Mouse (Mus musculus) retina, embryonic 14.5 days (tissue): ENCODE data around the gene Gm10354.
"Not testable (repeated sequence)": the region's sequence is repeated elsewhere in the genome, so short reads cannot be mapped to it uniquely, and the experiment has no call there.

ENCODE experiments used
- DNase-seq: peaks from one replicate; pipeline ENCODE4 v3.0.0-alpha.2; 2015; ENCODE audit warnings: low spot score

The Gm10354 gene

DNA sequence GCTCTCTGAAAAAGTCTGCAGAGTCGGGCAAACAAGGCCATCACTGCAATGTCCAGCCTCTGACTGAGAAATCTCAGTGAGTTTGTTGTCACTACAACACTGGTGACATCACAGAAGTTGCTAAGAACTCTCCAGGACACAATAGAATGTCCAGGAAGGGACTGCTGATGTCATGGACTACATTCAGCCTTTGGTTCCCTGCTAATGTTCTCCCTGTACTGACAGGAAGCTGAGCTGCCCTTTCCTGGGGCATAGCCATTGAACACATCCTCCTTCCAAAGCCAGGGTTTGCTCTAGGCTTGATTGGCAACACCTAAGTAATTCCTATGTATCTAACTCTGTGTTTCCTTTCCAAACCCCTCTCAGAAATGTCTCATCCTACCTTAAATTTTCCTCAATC is at the start of gene Gm10354:
TSS of gene Gm10354 (minus strand) at position 101 of the 400 bp plus-strand sequence.
- not testable (repeated sequence) for DNase-seq

DNA sequence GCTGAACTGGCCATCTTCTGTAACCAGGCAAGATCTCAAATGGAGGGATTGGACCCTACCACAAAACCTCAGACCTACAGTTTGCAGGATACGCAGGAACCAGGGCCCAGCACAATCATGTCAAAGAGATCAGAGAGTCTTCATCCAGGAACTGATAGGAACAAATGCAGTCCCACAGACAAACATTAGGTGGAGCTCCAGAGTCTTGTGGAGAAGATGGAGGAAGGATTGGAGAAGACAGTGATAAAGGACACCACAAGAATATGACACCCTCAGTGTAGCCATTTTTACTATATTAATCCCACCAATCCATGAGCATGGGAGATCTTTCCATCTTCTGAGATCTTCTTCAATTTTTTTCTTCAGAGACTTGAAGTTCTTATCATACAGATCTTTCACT is 45.6 kb upstream of the Gm10354 start:
- DNase-seq = not testable (repeated sequence)

DNA sequence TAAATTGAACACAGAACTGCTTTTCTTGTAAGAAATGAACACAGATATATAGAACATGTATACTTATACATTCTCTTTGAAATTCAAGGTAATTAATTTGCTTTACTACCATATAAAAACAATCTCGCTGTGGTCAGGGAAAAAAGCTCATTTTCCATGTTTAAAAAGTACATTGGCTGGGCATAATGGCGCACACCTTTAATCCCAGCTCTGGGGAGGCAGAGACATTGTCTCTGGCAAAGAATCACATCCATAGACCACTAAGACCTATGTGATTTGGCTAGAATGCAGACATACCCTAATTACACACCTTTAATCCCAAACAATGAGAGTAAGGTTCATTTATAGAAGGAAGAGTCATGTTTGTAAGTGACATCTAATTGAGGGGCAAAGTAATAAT is 41.3 kb upstream of the Gm10354 start:
- DNase-seq = not testable (repeated sequence)

DNA sequence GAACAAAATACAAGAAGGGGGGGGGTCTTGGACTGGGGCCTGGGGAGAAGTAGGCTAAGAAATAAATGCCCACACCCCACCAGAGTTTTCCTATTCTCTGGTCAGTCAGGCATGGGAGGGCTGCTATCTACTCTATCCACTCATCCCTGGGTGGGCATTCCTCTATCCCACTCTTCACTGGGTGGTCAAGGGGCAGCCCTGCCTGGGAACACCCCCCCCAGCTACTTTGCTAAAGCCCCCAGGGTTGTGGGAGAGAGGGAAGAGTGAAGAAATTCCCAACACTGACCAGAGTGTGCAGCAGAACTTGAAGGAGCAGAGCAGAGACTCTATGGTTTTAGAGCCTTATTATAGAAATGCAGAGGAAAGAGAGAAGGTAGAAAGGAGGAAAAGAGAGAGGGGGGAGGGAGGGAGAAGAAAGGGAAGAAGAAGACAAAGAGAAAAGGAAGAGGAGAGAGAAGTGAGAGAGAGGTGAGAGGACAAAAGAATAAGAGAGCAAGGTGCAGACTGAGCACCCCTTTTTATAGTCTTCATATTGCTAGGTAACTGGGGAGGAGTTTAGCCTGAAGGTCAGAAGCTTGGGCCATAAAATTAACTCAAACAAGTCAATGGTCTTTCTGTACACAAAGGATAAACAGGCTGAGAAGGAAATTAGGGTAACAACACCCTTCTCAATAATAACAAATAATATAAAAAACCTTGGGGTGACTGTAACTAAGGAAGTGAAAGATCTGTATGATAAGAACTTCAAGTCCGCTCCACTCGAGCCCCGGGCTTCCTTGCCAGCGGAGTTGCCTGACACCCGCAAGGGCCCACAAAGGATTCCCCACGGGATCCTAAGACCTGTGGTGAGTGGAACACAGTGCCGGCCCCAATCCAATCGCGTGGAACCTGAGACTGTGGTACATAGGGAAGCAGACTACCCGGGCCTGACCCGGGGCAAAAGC is 32.2 kb upstream of the Gm10354 start:
- DNase-seq = not testable (repeated sequence)

DNA sequence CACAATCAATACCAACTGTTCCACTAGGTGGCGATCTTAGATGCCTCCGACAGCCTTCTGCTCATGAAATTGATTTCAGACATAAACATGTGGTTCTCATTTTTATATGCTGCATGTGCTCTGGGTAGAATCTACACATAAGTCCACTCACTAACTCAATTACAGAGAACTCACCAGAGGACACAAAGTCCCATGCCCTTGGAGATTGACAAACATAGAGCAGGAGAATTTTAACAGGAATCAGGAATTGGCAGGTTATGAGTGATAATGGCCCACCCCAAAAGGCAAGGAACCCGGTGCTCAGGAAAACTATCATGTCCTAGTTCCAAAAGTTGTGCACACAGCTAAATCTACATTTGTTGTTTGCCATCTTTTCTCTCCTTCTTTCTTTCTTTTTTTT is 28.2 kb upstream of the Gm10354 start:
- DNase-seq = not testable (repeated sequence)

DNA sequence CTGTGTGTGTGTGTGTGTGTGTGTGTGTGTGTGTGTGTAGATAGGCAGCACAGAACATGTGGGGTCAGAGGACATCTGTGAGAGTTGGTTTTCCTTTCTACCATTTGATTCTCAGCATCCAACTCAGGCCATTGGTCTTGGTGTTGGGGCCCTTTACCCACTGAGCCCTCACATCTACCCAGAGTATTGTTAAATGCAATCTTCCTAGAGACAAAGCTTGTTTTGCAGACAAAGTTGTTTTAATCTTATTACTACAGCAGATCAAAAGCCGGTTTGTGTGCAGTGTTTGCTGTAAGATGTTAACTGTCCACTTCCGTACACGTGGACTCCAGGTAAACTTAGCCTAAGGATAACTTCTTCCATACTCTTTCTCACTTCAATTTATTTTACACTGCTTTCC is 27.6 kb upstream of the Gm10354 start:
- not testable (repeated sequence) for DNase-seq

DNA sequence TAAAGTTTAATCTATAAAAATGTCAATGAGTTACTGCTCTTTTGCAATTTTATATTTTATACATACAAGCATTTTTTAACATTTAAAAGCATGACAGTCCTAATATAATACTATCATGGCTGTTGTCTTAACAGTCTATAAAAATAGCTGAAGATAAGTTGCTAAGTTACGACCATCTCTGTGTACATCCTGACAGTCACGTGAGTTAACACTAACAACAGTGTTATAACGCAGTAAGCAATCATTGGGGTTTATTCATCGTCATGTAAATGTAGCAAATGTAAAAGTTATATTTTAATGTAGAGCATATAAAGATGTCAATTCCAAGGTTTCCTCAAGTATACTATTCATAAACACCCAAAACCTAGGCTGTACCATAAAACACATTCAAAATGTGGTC is 26.8 kb upstream of the Gm10354 start:
- DNase-seq = not testable (repeated sequence)

DNA sequence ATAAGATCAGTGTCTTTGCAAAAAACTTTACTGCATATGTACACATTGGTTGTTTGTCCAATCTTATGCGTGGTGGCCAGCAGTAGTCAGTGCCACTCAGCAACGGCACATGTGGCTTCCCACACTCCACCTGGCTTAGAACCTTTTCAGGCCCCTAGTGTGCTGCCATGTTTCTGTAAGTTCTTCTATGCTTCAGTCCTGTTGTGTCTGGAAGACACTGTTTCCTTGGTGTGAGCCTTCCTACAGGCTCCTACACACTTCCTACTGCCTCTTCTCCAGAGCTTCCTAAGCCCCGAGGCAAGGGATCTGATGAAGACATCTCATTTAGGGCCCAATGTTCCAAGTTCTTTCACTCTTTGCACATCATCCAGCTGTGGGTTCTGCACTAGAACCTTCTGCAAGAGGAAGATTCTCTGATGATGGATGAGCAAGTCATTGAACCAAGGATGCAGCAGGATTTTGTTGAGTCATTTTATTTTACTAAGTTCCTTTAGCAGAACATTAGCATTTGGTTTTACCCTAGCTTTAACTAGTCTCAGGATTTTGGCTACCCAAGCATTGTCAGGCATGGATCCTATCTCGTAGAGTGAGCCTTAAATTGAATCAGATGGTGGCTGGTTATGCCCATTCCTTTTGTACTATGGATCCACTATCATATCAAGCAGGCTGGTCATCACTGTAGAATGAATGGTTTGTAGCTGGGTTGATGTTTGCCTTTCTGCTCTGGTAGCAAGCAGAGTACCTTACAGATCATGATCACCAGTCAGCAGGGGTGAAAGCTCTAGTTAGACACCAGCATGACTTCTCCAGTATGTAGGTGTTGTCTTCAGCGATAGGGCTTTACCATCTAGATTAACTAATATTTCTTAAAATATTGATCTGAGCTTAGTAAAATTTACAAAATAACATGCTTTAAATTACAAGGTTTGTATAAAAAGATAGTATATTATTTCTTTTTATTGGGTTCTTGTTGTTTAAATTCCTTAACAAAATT is 26.1 kb upstream of the Gm10354 start:
- not testable (repeated sequence) for DNase-seq

DNA sequence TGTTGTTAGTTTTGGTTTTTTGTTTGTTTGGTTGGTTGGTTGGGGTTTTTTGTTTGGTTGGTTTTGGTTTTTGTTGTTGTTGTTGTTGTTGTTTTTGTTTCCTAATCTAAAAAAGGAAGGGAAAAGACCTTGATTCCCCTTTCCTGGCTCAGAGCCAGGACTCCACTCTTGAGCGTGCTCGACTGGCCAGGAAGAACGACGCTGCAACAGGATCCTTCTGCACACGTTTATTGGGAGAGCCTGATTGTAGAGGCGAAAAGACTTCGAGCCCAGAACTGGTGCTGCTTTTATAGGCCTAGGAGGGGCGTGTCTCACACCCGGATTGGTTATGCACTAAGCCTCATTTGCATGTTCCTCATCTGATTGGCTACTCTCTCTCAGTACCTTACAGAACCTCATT is 19.3 kb upstream of the Gm10354 start:
- DNase-seq = not testable (repeated sequence)

DNA sequence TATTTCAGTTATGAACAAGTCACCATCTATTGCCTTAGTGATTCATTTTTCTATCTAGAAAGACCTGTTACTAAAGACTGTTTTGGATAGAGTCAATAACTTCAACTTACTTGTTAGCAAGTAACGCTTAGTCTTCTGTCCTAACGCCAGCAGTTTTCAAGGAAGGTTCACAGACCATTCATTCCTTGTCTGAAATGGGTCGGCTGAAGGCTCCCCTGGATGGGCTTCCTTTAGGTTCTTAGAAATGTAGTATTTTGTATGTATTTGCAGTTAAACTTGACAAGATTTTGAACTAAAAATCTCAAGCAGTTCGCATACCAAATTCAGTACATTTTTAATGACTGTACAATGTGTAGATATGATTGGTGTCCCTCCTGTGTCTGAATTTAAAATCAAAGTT is 18.8 kb upstream of the Gm10354 start:
- DNase-seq = not testable (repeated sequence)

DNA sequence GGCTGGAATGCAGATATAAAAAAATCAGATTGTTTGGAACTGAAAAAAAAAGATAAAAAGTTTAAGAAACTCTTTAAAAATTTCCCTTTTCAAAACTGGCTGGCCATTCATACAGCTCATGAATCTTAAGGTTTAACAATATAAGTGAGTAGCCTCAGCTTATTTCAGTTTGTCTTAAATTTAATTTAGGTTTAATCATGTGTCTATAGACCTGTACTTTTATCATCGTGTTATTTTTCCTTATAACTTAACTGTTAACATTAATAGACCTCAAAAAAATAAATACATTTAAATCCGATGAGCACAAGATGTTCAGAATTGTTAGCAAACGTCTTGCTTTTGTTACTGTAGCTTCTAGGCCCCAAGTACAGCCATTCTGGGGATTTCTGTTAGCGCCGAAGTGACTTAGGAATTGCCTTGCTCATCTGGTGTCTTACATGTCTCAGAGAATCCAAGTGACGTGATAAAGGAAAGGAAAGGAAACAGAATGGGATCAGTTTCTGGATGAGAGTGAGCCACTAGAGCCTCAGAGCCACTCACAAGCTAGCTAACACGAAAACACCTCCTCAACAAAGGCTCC is 18.0 kb upstream of the Gm10354 start:
- not testable (repeated sequence) for DNase-seq

DNA sequence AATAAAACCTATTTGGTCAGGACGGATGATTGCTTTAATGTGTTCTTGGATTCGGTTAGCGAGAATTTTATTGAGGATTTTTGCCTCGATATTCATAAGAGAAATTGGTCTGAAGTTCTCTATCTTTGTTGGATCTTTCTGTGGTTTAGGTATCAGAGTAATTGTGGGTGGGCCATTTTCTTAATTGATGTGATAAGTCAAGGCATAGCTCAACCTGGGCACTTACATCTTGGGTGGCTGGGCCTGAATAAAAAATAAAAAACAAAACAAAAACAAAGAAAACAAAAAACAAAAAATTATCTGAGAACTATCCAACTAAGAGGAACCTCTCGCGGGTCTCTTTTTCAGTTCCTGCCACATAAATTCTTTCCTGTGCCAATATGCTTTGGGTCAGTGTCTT is 15.4 kb upstream of the Gm10354 start:
- not testable (repeated sequence) for DNase-seq

DNA sequence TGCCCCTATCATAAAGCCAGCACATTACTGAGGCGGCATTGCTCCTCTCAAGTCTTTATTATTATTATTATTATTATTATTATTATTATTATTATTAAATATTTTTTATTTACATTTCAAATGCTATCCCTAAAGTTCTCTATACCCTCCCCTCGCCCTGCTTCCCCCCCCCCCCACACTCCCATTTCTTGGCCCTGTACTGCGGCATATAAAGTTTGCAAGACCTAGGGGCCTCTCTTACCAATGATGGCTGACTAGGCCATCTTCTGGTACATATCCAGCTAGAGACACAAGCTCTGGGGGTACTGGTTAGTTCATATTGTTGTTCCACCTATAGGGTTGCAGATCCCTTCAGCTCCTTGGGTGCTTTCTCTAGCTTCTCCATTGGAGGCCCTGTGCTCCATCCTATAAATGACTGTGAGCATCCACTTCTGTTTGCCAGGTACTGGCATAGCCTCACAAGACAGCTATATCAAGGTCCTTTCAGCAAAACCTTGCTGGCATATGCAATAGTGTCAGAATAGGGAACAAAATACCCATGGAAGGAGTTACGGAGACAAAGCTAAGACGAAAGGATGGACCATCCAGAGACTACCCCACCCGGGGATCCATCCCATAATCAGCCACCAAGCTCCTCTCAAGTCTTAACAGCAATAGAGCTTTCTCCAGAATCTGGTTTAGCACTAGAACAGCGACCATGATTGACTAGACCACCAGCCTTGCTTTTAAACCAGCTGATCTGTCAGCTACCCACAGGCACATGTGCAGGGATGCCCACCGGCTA is 11.8 kb upstream of the Gm10354 start:
- not testable (repeated sequence) for DNase-seq

DNA sequence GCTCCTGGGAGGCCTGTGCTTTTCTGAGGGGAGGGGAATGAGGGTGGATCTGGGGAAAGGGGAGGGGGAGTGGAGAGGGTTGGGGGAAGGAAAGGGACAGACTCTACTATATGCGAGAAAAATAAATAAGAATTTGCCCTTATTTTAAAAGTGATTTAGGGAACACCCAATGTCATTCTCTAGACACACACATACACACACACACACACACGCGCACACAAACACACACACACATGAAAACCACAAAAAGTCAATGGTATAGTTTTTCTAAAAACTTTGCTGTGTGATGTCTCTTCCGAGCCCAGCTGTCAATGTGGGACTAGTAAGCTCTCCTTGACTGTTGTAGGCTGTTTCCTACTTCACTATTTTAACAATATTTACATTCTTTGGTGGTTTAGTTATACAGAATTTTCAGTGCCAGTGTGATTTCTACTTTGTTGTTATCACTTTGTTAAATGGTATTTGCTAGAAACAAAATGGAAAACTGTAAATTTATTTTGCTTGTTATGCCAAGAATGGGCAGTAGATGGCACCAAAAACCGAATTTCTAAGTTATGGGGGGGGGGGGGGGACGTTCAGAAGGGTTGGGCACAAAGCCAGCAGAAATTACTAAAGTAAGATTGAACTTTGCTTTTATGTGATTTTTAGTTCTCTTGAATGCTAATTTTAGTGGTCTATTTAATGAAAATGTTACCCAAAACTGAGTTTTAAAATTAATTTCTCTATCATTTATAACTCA is 8.1 kb upstream of the Gm10354 start:
- not testable (repeated sequence) for DNase-seq

DNA sequence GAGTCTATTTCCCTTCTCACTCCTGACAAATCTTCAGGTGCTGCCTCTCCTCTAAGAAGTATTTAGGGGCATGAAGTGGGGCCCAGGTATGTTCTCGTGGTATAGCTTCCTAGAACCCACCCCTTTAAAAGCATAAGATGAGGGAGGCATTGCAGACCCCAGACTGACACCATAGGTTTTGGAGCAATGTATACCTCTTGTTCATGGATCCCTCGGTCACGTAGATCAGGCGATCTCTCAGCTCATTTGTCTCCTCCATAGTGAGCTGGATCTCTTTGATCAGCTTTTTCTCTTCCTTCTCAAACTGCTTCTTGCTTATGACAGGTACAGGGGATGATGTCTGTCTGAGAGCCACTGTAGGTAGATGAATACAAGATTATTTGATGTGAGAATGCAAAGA is 1.4 kb downstream of the Gm10354 start:
- DNase-seq = not testable (repeated sequence)

DNA sequence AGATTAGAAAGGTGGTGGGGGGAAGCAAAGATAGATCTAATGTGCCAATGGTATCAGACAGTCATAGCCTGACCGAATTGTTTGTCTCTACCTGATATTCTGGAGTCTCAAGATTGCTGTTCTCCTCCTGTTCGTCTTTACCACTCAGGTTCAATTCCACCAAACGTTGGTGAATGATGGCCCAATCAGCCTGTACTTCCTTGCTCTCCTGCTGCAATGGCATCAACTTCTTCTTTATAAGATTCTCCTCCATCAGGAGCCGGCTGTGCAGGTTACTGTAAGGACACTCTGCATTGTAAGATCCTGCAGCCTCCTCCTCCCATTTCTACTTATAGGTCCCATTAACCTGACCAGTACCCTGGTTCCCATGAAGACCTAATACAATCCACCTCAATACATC is 3.4 kb downstream of the Gm10354 start:
- DNase-seq = not testable (repeated sequence)

DNA sequence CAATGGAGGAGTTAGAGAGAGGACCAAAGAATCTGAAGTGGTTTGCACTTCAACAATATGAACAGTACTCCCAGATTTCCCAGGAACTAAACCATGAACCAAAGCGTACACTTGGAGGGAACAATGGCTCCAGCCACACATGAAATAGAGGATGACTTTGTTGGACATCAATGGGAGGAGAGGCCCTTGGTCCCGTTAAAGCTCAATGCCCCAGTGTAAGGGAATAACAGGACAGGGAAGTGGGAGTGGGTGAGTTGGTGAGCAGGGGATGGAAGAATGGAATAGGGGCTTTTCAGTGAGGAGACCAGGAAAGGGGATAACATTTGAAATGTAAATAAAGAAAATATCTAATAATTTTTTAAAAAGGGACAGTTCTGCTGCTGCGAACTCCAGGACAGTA is 5.9 kb downstream of the Gm10354 start:
- DNase-seq = not testable (repeated sequence)

DNA sequence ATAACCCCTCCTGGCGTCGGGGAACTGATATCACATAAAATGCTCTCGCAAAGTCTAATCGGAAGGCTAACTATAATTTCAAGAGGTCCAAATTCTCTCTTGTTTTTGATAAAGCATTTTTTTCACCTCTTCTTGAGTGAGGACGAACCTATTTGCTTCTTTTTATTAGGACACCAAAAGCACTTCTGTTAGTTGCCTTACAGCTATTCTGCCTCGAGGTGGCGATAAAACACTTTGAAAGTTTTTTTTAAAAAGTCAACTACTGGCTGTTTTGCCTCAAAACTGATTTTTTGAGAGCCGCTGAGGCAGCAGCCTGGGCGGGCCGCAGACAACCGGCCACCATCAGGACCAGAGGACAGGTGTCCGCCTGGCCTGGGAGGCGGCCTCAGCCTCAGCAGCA is 14.9 kb downstream of the Gm10354 start:
- peak; percentile 1 for DNase-seq

DNA sequence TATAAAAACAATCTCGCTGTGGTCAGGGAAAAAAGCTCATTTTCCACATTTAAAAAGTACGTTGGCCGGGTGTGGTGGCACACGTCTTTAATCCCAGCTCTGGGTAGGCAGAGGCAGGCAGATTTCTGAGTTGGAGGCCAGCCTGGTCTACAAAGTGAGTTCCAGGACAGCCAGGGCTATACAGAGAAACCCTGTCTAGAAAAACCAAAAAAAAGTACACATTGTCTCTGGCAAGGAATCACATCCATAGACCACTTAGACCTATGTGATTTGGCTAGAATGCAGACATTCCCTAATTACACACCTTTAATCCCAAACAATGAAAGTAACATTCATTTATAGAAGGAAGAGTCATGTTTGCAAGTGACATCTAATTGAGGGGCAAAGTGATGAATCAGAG is 17.2 kb downstream of the Gm10354 start:
- DNase-seq = not testable (repeated sequence)

DNA sequence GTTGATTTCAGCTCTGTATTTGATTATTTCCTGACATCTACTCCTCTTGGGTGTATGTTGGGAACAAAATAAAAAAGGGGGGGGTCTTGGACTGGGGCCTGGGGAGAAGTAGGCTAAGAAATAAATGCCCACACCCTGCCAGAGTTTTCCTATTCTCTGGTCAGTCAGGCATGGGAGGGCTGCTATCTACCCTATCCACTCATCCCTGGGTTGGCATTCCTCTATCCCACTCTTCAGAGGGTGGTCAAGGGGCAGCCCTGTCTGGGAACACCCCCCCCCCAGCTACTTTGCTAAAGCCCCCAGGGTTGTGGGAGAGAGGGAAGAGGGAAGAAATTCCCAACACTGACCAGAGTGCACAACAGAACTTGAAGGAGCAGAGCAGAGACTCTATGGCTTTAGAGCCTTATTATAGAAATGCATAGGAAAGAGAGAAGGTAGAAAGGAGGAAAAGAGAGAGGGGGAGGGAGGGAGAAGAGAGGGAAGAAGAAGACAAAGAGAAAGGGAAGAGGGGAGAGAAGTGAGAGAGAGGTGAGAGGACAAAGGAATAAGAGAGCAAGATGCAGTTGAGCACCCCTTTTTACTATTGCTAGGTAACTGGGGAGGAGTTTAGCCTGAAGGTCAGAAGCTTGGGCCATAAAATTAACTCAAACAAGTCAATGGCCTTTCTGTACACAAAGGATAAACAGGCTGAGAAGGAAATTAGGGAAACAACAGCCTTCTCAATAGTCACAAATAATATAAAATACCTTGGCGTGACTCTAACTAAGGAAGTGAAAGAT is 22.6 kb downstream of the Gm10354 start:
- DNase-seq = not testable (repeated sequence)
